Mouse (Mus musculus): ENCODE measurements around the gene Trpm6.

Trpm6 gene

GRCm38 (mm10) chr19:18749598-18750339 is at the start of gene Trpm6:
Gene Trpm6 (plus strand): TSS chr19:18749983.
- no peak for ATAC-seq (ENCODE audit: low TSS enrichment)

- ATAC-seq (ENCODE audit: low TSS enrichment), result no peak
Observed at GRCm38 (mm10) chr19:18708101-18708500, 41.7 kb upstream of the Trpm6 start.

GRCm38 (mm10) chr19:18710903-18711302 is 38.9 kb upstream of the Trpm6 start:
- no peak for ATAC-seq (ENCODE audit: low TSS enrichment)

- ATAC-seq (ENCODE audit: low TSS enrichment), result no peak
Observed at GRCm38 (mm10) chr19:18711589-18711988, 38.2 kb upstream of the Trpm6 start.

- ATAC-seq (ENCODE audit: low TSS enrichment), result no peak
Observed at GRCm38 (mm10) chr19:18712153-18712865, 37.5 kb upstream of the Trpm6 start.

GRCm38 (mm10) chr19:18712866-18713300 is 36.9 kb upstream of the Trpm6 start, which contains the start of gene D030056L22Rik:
Gene D030056L22Rik (plus strand): TSS chr19:18713193.
- ATAC-seq (ENCODE audit: low TSS enrichment), result peak; percentile 98

GRCm38 (mm10) chr19:18713357-18713756 is 36.4 kb upstream of the Trpm6 start:
- ATAC-seq (ENCODE audit: low TSS enrichment), result peak; percentile 56

GRCm38 (mm10) chr19:18716374-18716773 is 33.4 kb upstream of the Trpm6 start:
- ATAC-seq (ENCODE audit: low TSS enrichment), result peak; percentile 42; the same call in 1 of the 2 replicates

- no peak for ATAC-seq (ENCODE audit: low TSS enrichment)
Observed at GRCm38 (mm10) chr19:18720337-18720736, 29.4 kb upstream of the Trpm6 start.

- ATAC-seq (ENCODE audit: low TSS enrichment), result no peak
Observed at GRCm38 (mm10) chr19:18725186-18725585, 24.6 kb upstream of the Trpm6 start.

GRCm38 (mm10) chr19:18730255-18730654 is 19.5 kb upstream of the Trpm6 start:
- no peak for ATAC-seq (ENCODE audit: low TSS enrichment)

- ATAC-seq (ENCODE audit: low TSS enrichment), result no peak
Observed at GRCm38 (mm10) chr19:18731077-18731476, 18.7 kb upstream of the Trpm6 start.

- ATAC-seq (ENCODE audit: low TSS enrichment), result no peak
Observed at GRCm38 (mm10) chr19:18735901-18736300, 13.9 kb upstream of the Trpm6 start.

- ATAC-seq (ENCODE audit: low TSS enrichment), result no peak
Observed at GRCm38 (mm10) chr19:18739146-18739545, 10.6 kb upstream of the Trpm6 start.

GRCm38 (mm10) chr19:18743946-18744345 is 5.8 kb upstream of the Trpm6 start:
- no peak for ATAC-seq (ENCODE audit: low TSS enrichment)

GRCm38 (mm10) chr19:18746576-18747340 is 3.0 kb upstream of the Trpm6 start:
- ATAC-seq (ENCODE audit: low TSS enrichment), result peak; percentile 83

- ATAC-seq (ENCODE audit: low TSS enrichment), result no peak
Observed at GRCm38 (mm10) chr19:18747379-18747778, 2.4 kb upstream of the Trpm6 start.

- no peak for ATAC-seq (ENCODE audit: low TSS enrichment)
Observed at GRCm38 (mm10) chr19:18757191-18757590, 7.4 kb downstream of the Trpm6 start.

GRCm38 (mm10) chr19:18757706-18758105 is 7.9 kb downstream of the Trpm6 start:
- no peak for ATAC-seq (ENCODE audit: low TSS enrichment)

- ATAC-seq (ENCODE audit: low TSS enrichment), result no peak
Observed at GRCm38 (mm10) chr19:18758269-18758668, 8.5 kb downstream of the Trpm6 start.

GRCm38 (mm10) chr19:18758916-18759315 is 9.1 kb downstream of the Trpm6 start:
- ATAC-seq (ENCODE audit: low TSS enrichment), result no peak

- no peak for ATAC-seq (ENCODE audit: low TSS enrichment)
Observed at GRCm38 (mm10) chr19:18766399-18766798, 16.6 kb downstream of the Trpm6 start.
